Mouse (Mus musculus) intestine, postnatal 0 days (tissue): ENCODE measurements around the gene Nrl. TPM values are rescaled to one million over a fixed set of nuclear protein-coding genes. Genes with fewer than 3 reads are reported as not detected.

Experiments
- ATAC-seq: fragments of 200-750 bp; cut with Nextera tagmentation; 2 replicates; pipeline ENCODE4 v1.8.0; 2017; ENCODE audit warnings: mild to moderate bottlenecking, moderate TSS enrichment, moderate library complexity
- H3K27ac ChIP-seq: fragments of 300-500 bp; sonication (generic); 2 replicates; pipeline ENCODE4 v1.5.1; 2014; ENCODE audit warnings: mild to moderate bottlenecking, low read depth, low read length, moderate library complexity
- H3K27me3 ChIP-seq: fragments of 300-500 bp; sonication (generic); replicated peaks from 2 replicates; pipeline ENCODE4 v1.6.1; 2014; ENCODE audit warnings: low read length, mixed read lengths; ENCODE audit not compliant: control insufficient read depth, insufficient read depth
- H3K36me3 ChIP-seq: fragments of 300-500 bp; sonication (generic); 2 replicates; pipeline ENCODE4 v1.6.1; 2014; ENCODE audit warnings: mild to moderate bottlenecking, moderate library complexity; ENCODE audit not compliant: control insufficient read depth, insufficient read depth
- H3K4me1 ChIP-seq: fragments of 300-500 bp; sonication (generic); replicated peaks from 2 replicates; pipeline ENCODE4 v1.6.1; 2014; ENCODE audit warnings: antibody characterized with exemption, low read length, mixed read lengths; ENCODE audit not compliant: control insufficient read depth, insufficient read depth
- H3K4me2 ChIP-seq: fragments of 300-500 bp; sonication (generic); replicated peaks from 2 replicates; pipeline ENCODE4 v1.6.1; 2014; ENCODE audit warnings: low read depth, mild to moderate bottlenecking, moderate library complexity
- H3K4me3 ChIP-seq: fragments of 300-500 bp; sonication (generic); 2 replicates; pipeline ENCODE4 v1.5.1; 2014; ENCODE audit warnings: low read depth, low read length
- H3K9ac ChIP-seq: fragments of 300-500 bp; sonication (generic); 2 replicates; pipeline ENCODE4 v1.6.1; 2014; ENCODE audit warnings: mild to moderate bottlenecking, low read depth, low read length
- H3K9me3 ChIP-seq: fragments of 300-500 bp; sonication (generic); 2 replicates; pipeline ENCODE4 v1.6.1; 2016; ENCODE audit warnings: mixed run types; ENCODE audit not compliant: control insufficient read depth
- CTCF ChIP-seq: sonication (generic); IDR thresholded peaks from 2 replicates; pipeline ENCODE4 v1.5.1; 2016; ENCODE audit warnings: low read depth, mild to moderate bottlenecking, control low read depth, antibody characterized with exemption, moderate library complexity
- WGBS: fragments of 180-500 bp; shearing (Covaris S2); extraction: QIAGEN DNeasy Blood & Tissue Kit; methylation state at CpG from one replicate; pipeline ENCODE4 v1.1.7; 2014; 5-methylcytosine and 5-hydroxymethylcytosine counted together
- polyA plus RNA-seq: library from polyadenylated mRNA; unstranded; fragments of >200 nt; fragmentation: Nextera tagmentation; extraction: Ambion mirVana; gene quantifications from 2 replicates; pipeline ENCODE4 v1.2.1, GENCODE M21; 2015

The Nrl gene
- polyA plus RNA-seq, 1 experiment from 2014 or later: not detected

DNA sequence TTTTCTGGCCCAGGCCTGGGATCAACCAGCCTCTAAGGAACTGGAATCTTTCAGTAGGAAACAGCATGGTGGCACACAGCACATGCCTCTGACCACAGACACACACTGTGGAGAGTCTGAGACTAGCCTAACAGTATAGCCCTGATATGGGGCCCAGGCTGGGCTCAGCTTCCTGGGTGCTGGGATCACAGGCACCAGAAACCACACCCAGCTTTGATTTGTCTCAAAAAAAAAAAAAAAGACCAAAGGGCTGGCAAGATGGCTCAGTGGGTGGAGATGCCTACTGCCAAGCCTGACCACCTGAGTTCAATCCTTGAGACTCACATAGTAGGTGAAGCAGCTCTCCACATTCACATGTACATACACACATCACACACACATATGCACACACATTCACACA, 29.9 kb upstream of the Nrl start:
- no peak overlapping the region for H3K9ac ChIP-seq
- H3K4me2 ChIP-seq: no peak overlapping the region
- TF ChIP-seq CTCF: no peak
- no peaks in the 10 kb centered on the region for H3K27me3 ChIP-seq
- H3K4me1 ChIP-seq: no peaks in the 10 kb centered on the region
- H3K9me3 ChIP-seq: no peaks in the 10 kb centered on the region
- H3K36me3 ChIP-seq: peaks cover 10% of the 10 kb centered on the region; the same call in 1 of the 2 replicates
- ATAC-seq: no peak
- no peak overlapping the region for H3K4me3 ChIP-seq
- no peak overlapping the region for H3K27ac ChIP-seq

DNA sequence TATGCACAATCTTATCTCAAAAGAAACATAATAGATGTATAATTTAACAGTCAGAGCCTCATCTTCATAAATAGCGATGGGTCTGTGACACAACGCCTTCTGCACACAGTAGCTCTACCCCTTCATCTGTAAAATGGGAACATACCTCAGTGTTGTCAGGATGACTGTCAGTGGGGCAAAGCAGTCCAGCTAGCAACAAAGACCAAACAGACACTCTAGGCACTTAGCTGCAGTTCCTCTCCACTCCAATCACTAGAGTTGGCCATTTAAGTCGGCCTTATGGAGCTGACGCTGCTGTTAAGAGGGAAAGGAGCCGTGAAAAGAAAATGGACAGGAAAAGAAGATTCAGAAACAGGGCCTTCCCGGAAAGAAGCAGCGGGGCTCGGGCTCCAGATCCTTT, 27.0 kb upstream of the Nrl start:
- 92% methylated on average over 8 of the region's 8 CpGs for WGBS
- no peak for ATAC-seq
- H3K27me3 ChIP-seq: no peaks in the 10 kb centered on the region

DNA sequence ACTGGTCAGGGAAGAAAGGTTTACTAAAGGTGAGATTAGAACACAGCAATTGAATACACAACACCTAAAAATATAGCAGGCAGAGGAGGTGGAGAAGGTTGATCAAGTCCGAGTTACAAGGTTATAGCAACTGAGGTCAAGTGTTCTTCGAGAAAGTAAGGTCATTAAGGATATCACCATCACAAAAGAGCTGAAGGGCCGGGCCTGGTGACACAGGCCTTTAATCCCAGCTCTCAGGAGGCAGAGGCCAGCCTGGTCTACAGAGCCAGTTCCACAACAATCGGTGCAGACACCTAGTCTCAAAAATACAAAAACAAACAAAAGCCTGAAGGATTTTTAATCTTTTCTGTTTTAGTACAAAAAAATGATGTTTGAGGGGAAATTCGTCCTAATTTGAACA, 26.6 kb upstream of the Nrl start:
- Histone ChIP-seq H3K27me3 (no peaks in the 10 kb centered on the region), H3K4me3 (no peak overlapping the region), H3K27ac (no peak overlapping the region), H3K4me2 (no peak overlapping the region), H3K9me3 (no peaks in the 10 kb centered on the region), H3K9ac (no peak overlapping the region), H3K4me1 (no peaks in the 10 kb centered on the region), H3K36me3 (peaks cover 42% of the 10 kb centered on the region)
- no peak for ATAC-seq
- TF ChIP-seq CTCF: no peak
- WGBS: 75% methylated on average over 5 of the region's 5 CpGs

More for the DNA sequence above, 27.0 kb upstream of the Nrl start:
- Histone ChIP-seq H3K9ac (no peak overlapping the region), H3K4me2 (no peak overlapping the region), H3K4me3 (no peak overlapping the region), H3K9me3 (no peaks in the 10 kb centered on the region), H3K27ac (no peak overlapping the region), H3K36me3 (peaks cover 38% of the 10 kb centered on the region), H3K4me1 (no peaks in the 10 kb centered on the region)
- TF ChIP-seq CTCF: no peak

DNA sequence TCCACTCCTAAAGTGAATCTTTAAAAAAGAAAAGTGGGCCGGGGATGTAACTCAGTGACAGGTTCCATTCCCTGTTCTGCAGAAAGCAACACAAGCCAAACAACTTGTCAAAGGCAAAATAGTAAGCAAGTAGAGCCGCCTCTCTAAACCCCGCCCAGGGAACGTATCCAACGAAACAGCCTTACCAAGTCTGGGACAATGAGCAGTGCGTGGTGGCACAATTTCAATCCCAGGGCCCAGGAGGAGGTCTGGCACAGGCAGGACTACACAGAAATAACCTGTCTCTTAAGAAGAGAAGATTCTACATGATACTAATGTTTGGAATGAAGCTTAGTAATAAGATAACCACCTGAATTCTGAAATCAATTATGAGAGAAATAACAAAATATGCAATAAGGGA, 25.4 kb upstream of the Nrl start:
- no peak for TF ChIP-seq CTCF
- WGBS: 88% methylated on average over 6 of the region's 6 CpGs

GRCm38 (mm10) chr14:55544334-55544733, 19.6 kb upstream of the Nrl start:
- no peak for TF ChIP-seq CTCF
- Histone ChIP-seq H3K4me3 (no peak overlapping the region), H3K27ac (no peak overlapping the region), H3K4me2 (no peak overlapping the region), H3K36me3 (peaks cover 58% of the 10 kb centered on the region), H3K4me1 (peaks cover 4% of the 10 kb centered on the region; the same call in 1 of the 2 replicates), H3K27me3 (no peaks in the 10 kb centered on the region), H3K9me3 (no peaks in the 10 kb centered on the region), H3K9ac (no peak overlapping the region)
- 82% methylated on average over 9 of the region's 9 CpGs for WGBS
- no peak for ATAC-seq

More for the DNA sequence above, 25.4 kb upstream of the Nrl start:
- Histone ChIP-seq H3K4me1 (no peaks in the 10 kb centered on the region), H3K4me3 (no peak overlapping the region), H3K4me2 (no peak overlapping the region), H3K9ac (no peak overlapping the region), H3K27ac (no peak overlapping the region), H3K36me3 (peaks cover 51% of the 10 kb centered on the region), H3K9me3 (no peaks in the 10 kb centered on the region), H3K27me3 (no peaks in the 10 kb centered on the region)
- ATAC-seq: no peak

GRCm38 (mm10) chr14:55542268-55542667, 17.5 kb upstream of the Nrl start:
- Histone ChIP-seq H3K36me3 (peaks cover 37% of the 10 kb centered on the region), H3K9ac (no peak overlapping the region), H3K27ac (no peak overlapping the region), H3K4me1 (peaks cover 4% of the 10 kb centered on the region; the same call in 1 of the 2 replicates), H3K27me3 (no peaks in the 10 kb centered on the region), H3K4me3 (no peak overlapping the region), H3K4me2 (no peak overlapping the region), H3K9me3 (no peaks in the 10 kb centered on the region)
- WGBS: 98% methylated on average over 12 of the region's 12 CpGs
- ATAC-seq: no peak
- TF ChIP-seq CTCF: no peak

DNA sequence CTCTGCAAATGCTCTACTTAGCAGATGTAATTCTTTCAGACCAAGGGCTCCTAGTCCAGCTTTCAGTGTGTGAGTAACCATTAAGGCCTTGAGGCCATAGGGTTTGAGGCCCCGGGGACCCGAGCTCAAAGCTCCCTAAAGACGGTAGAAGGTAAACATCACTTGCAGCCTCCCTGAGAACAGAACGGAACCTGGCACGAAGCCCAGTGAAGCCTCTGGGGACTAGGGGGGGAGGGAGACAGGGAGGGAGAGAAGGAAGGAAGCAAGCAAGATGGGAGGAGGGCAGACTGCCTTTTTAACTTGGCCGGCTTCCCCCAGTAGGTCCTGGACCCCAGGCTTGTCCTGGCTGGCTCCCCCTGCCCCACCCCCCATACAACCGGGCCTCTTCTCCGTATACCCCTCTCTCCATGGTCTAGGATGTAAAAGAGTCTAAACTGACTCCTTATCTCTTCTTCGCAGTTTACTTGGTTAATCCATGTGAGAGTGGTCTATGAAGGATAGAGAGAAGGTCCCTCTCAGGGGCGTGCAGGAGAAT, 16.1 kb upstream of the Nrl start:
- Histone ChIP-seq H3K4me2 (peak overlapping the region; percentile 87), H3K9me3 (no peaks in the 10 kb centered on the region), H3K9ac (peak overlapping the region; percentile 65), H3K27ac (peak overlapping the region; percentile 87), H3K36me3 (peaks cover 23% of the 10 kb centered on the region), H3K4me3 (peak overlapping the region; percentile 65), H3K4me1 (peaks cover 4% of the 10 kb centered on the region; the same call in 1 of the 2 replicates), H3K27me3 (no peaks in the 10 kb centered on the region)
- peak; percentile 60 for ATAC-seq
- 2% methylated on average over 10 of the region's 10 CpGs for WGBS
- TF ChIP-seq CTCF: no peak
